Mouse (Mus musculus) erythroblast, adult 5-6 weeks (primary cell): Measurements from ENCODE around the gene Farp1. TPM values are rescaled to one million over a fixed set of nuclear protein-coding genes. Genes with fewer than 3 reads are reported as not detected.
"Not testable (repeated sequence)": the region's sequence is repeated elsewhere in the genome, so short reads cannot be mapped to it uniquely, and the experiment has no call there.

Experiments used
- ATAC-seq: replicated peaks from 2 replicates; pipeline ENCODE4 v1.8.0; 2016; ENCODE audit warnings: moderate number of reproducible peaks, mild to moderate bottlenecking, moderate TSS enrichment, inconsistent platforms; ENCODE audit not compliant: poor library complexity, low FRiP score, severe bottlenecking
- total RNA-seq, 2 experiments: library from RNA; stranded (forward) in 1 of 2; stranded (reverse) in 1 of 2; fragments of 150-400 nt in 1 of 2; fragments of 200-764, 138-1000 nt in 1 of 2; gene quantifications; 2 replicates each; pipeline versions ENCODE4 v1.2.3 to v1.2.4; 2015 to 2017; ENCODE audit warnings: low replicate concordance in 2 of 2

Farp1 gene
- total RNA-seq (2015; ENCODE audit: low replicate concordance) (0.42 and 0.58 TPM in 2 replicates), total RNA-seq (2017; ENCODE audit: low replicate concordance) (1.5 TPM in 1 of 2 replicates, not detected in the other)

- no peak for ATAC-seq
These were observed at the start of gene Farp1 for GRCm38 (mm10) chr14:121034973-121035662. Gene Farp1, plus strand, starts transcription at chr14:121035200.

- ATAC-seq = no peak
These were observed 45.9 kb upstream of the Farp1 start for GRCm38 (mm10) chr14:120989126-120989525.

GRCm38 (mm10) chr14:120997686-120998085 is 37.3 kb upstream of the Farp1 start:
- ATAC-seq = no peak

- ATAC-seq = no peak
These were observed 34.2 kb upstream of the Farp1 start for GRCm38 (mm10) chr14:121000561-121001340.

- ATAC-seq = no peak
These were observed 29.4 kb upstream of the Farp1 start for GRCm38 (mm10) chr14:121005621-121006020.

- no peak for ATAC-seq
These were observed 29.0 kb upstream of the Farp1 start for GRCm38 (mm10) chr14:121006021-121006420.

- ATAC-seq = no peak
These were observed 19.8 kb upstream of the Farp1 start for GRCm38 (mm10) chr14:121015114-121015690.

GRCm38 (mm10) chr14:121022403-121022802 is 12.6 kb upstream of the Farp1 start:
- ATAC-seq = no peak

GRCm38 (mm10) chr14:121025381-121025780 is 9.6 kb upstream of the Farp1 start:
- no peak for ATAC-seq

- no peak for ATAC-seq
These were observed 3.6 kb upstream of the Farp1 start for GRCm38 (mm10) chr14:121031396-121031795.

- ATAC-seq = no peak
These were observed 475 bp upstream of the Farp1 start for GRCm38 (mm10) chr14:121034525-121034924.

GRCm38 (mm10) chr14:121035663-121036473 is 868 bp downstream of the Farp1 start:
- ATAC-seq = no peak

GRCm38 (mm10) chr14:121036612-121037221 is 1.7 kb downstream of the Farp1 start:
- no peak for ATAC-seq

GRCm38 (mm10) chr14:121037276-121037675 is 2.3 kb downstream of the Farp1 start:
- ATAC-seq = no peak

GRCm38 (mm10) chr14:121038676-121039075 is 3.7 kb downstream of the Farp1 start:
- no peak for ATAC-seq

GRCm38 (mm10) chr14:121044145-121044544 is 9.1 kb downstream of the Farp1 start:
- no peak for ATAC-seq

- ATAC-seq = no peak
These were observed 11.4 kb downstream of the Farp1 start for GRCm38 (mm10) chr14:121046313-121046961.

GRCm38 (mm10) chr14:121047780-121048179 is 12.8 kb downstream of the Farp1 start:
- ATAC-seq = no peak

GRCm38 (mm10) chr14:121051002-121051401 is 16.0 kb downstream of the Farp1 start:
- ATAC-seq = not testable (repeated sequence)
